Mouse (Mus musculus) frontal cortex, adult (tissue): ENCODE measurements at regions not wholly inside any gene's neighbourhood (a gene's known extent, or its start where the extent isn't known, plus 50 kb on each side); places are given as distances from the start of the nearest gene placed in this dataset.
"Not testable (repeated sequence)": the region's sequence is repeated elsewhere in the genome, so short reads cannot be mapped to it uniquely, and the experiment has no call there.

Source experiments
- ATAC-seq: cut with Nextera tagmentation; 2 replicates; pipeline ENCODE4 v1.9.2; 2017; ENCODE audit warnings: mild to moderate bottlenecking, moderate library complexity, mixed read lengths; ENCODE audit not compliant: low TSS enrichment

DNA sequence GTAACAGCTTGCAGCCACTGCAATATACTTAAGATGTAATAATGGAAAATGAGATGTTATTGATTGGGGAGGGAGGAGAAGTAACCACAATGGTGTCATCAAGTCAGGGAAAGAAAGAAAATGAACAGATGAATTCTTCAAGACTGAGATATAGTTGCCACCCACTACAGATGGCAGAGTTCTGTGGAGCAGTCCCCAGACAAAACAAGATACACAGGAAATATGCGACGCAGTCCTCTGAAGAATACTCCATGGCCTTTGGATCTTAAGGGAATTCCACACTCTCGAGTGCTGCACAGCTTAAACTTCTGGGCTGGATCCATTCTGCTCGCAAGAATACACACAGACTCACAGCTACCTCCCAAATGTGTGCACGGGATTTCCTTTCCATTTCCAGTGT lies 113.4 kb downstream of the Sox4 start:
- ATAC-seq, result 0 out of 2 replicates have a peak, but pooled peaks have one; percentile 55

DNA sequence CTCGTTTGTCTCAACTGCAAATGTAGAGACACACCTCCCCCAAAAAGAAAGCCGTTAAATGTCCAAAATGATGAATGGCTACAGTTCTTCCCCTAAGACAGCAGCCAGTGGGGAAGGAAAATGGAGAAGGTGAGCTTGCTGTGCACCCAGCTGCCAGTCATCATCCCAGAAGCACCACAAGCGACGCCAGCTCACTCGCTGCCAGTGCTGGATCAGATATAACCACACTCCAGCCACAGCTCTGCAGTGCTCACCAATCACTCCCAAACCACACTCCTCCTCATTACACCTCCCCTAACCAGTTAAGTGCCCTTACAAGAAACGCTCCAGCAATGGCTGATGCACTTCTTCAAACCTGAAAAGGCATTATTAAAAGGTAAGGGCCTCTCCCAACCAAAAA lies 114.4 kb downstream of the Sox4 start:
- ATAC-seq, result no peak

DNA sequence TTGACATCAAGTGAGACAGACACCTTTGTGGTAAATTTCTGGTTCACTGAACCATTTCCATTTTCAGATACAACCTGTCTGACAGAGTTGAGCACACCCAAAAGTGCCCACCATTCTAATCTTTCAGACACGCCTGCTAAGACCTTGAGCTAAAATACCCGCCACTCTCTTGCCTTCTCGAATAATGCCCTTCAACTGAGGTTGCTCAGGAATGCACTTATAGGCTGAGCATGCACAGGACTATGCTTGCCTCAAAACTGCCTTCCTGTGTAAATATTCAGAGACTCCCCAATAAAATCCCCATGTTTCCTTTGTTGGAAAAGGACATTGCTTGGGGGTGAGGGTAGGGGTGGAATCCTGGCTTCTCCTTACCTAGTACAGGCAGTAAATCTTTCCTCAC lies 115.3 kb downstream of the Sox4 start:
- no peak for ATAC-seq

GRCm38 (mm10) chr13:28837196-28837595 lies 116.3 kb downstream of the Sox4 start:
- not testable (repeated sequence) for ATAC-seq

- ATAC-seq, result no peak
Measured at GRCm38 (mm10) chr13:28833700-28834065, 119.8 kb downstream of the Sox4 start.

- ATAC-seq, result peak; percentile 76
Measured at GRCm38 (mm10) chr13:28832855-28833699, 120.4 kb downstream of the Sox4 start.

DNA sequence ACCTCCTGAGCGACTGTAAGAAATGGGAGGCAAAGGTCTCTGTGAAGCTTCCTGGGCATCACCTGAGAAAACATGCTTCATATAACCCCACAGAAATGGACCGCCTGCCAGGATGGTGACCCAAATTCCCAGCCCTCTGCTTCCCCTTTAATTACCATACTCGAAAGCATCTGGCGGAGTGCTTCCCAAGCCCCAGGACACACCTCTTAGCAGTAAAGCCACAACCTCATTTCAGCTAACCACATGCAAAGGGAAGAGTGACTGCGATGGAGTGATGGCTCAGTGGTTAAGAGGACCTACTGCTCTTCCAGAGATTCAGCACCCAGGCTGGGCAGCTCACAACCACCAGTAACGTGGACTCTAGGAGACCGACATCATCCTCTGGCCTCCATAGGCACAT lies 127.2 kb downstream of the Sox4 start:
- ATAC-seq, result no peak

- ATAC-seq, result no peak
Measured at GRCm38 (mm10) chr13:28823985-28824384, 129.5 kb downstream of the Sox4 start.

- ATAC-seq, result no peak
Measured at GRCm38 (mm10) chr13:28823311-28823880, 130.1 kb downstream of the Sox4 start.

- ATAC-seq, result peak; percentile 65
Measured at GRCm38 (mm10) chr13:28820868-28821533, 132.5 kb downstream of the Sox4 start.

DNA sequence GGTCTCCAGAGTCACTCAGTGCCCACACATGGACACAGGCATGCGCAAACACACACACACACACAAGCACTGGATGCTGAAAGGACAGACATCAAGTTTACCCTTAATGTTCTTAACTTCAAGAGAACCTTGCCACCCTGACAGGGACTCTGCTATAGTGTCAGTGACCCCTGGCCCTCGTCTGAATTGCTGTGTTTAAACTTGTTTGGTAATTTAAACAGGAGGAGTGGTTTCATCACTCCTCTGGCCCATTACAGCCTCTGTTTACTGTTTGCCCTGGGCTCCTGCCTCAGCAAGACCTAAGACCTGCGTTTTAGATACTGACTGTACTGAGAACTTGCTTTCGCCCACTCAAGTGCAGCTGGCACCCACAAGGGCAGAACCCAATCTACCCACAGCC lies 139.4 kb downstream of the Sox4 start:
- no peak for ATAC-seq

GRCm38 (mm10) chr13:28811667-28812575 lies 141.6 kb downstream of the Sox4 start:
- ATAC-seq, result no peak

DNA sequence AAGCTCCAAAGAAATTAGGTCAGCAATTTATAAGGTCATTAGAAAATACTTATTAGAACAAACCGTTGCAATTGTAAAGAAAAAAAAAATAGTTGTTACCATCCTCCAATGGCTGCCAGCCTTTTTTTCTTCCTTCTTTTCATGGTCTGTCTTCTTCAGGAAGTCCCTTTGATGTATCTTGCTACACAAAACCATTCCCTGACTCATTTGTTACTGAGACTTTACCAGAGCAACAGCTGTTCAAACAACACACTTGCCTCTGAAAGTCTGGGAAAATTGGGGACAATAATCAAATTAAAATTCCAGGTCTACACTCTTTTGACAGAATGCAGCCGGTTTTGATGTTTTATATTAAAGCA lies 142.5 kb downstream of the Sox4 start:
- no peak for ATAC-seq

- no peak for ATAC-seq
Measured at GRCm38 (mm10) chr13:28810326-28811080, 143.0 kb downstream of the Sox4 start.

GRCm38 (mm10) chr13:28805302-28805701 lies 148.2 kb downstream of the Sox4 start:
- no peak for ATAC-seq

GRCm38 (mm10) chr13:28801210-28801954 lies 152.1 kb downstream of the Sox4 start:
- no peak for ATAC-seq

GRCm38 (mm10) chr13:28800676-28801075 lies 152.8 kb downstream of the Sox4 start:
- ATAC-seq, result no peak

DNA sequence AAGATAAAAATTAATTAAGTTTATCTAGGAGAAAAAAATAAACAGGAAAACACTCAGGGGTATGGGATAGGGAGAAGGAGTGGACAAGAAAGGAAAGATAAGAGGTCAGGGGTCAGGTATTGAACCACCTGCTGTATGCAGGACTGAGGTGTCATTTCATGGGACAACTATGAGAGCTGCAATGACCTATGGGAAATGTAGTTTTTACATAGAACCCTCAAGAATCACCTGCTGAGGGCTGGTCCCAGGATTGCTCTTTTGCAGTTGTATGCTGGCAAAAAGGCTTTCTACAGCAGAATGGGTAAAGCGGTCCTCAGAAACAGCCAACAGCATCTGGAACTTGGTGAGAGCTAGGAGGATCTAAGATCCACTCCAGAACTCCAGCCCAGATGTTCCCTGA lies 154.0 kb downstream of the Sox4 start:
- no peak for ATAC-seq

GRCm38 (mm10) chr13:28797617-28798475 lies 155.7 kb downstream of the Sox4 start:
- no peak for ATAC-seq

DNA sequence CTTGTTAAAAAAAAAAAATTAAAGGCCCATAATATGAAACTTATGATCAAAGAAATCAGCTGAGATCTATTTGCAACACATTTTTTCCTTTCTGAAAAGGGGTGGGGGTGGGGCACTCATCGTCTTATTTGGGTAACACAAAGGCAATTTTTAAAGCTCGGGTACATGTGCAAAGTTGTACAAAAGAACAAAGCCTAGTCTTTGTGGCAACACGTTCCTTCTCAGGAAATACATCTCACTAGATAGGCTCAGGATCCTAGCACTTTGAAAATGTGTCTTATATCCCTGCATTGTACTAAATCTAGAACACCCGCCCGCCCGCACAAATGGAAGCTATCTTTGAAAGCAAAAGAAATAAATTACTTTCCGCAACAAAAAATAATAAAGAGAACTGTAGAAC lies 158.2 kb downstream of the Sox4 start:
- ATAC-seq, result peak; percentile 79
